In genomic region chr15:51595655-51596054, GRCm38 (mm10) we compare ENCODE assay signal across 8 mouse cellular contexts.
DNase-seq lines count a peak whose midpoint lies in the region; ATAC-seq and TF ChIP-seq lines count a peak whose summit lies in the region.

No protein-coding gene starts in this region.

- H3K4me3 ChIP-seq in lung, adult 2 months (replicated peaks; ENCODE audit: extremely low read depth, low read depth, low read length), result no peak overlapping the region

- no peaks in the 10 kb centered on the region; the same call in 1 of the 2 replicates for H3K4me1 ChIP-seq in lung, adult 2 months (ENCODE audit: control insufficient read depth, insufficient read depth, low read length)

- TF ChIP-seq POLR2A in lung, adult 2 months (IDR thresholded peaks at IDR 0.05; ENCODE audit: borderline replicate concordance, extremely low read depth, low read depth, low read length), result no peak

- WGBS in lung, adult 2 months, result 74% methylated on average over 1 of the region's 1 CpGs

- peak; percentile 78 for ATAC-seq in common myeloid progenitor, adult 5-6 weeks (replicated peaks; ENCODE audit: low read depth, poor library complexity, severe bottlenecking)
- peak; percentile 59 for ATAC-seq in megakaryocyte progenitor cell, adult 5-6 weeks (replicated peaks; ENCODE audit: poor library complexity)
- no peak for ATAC-seq in cerebellum, adult (ENCODE audit: insufficient number of reproducible peaks, low FRiP score, low TSS enrichment)

- peak; percentile 24; the same call in 1 of the 2 replicates for TF ChIP-seq CTCF in lung, adult 2 months (IDR thresholded peaks at IDR 0.05; ENCODE audit: insufficient read depth, low read length)

- peak; percentile 9 for DNase-seq in gastrocnemius, adult 18-20 months (ENCODE audit: low spot score)
- DNase-seq in gastrocnemius, adult 8-10 months (ENCODE audit: low spot score in 2 of 2), result no peak
- DNase-seq in lung, adult 2 months, result no peak
- no peak for DNase-seq in lung, postnatal 4 days
- DNase-seq in gastrocnemius, postnatal 10 days, result no peak
